Mouse (Mus musculus) CH12.LX (cell line): ENCODE results near the gene Cryba1.

Experiments
- BHLHE40 ChIP-seq: IDR thresholded peaks from 2 replicates; pipeline ENCODE4 v1.6.1; 2011; ENCODE audit warnings: mild to moderate bottlenecking, low read depth, low read length, improper control_type of control experiment
- CHD2 ChIP-seq: IDR thresholded peaks from 2 replicates; pipeline ENCODE4 v1.6.1; 2011; ENCODE audit warnings: low read length, improper control_type of control experiment
- CTCF ChIP-seq, 2 experiments: IDR thresholded peaks in 1 of 2; conservative IDR thresholded peaks in 1 of 2; 2 replicates each; pipeline ENCODE4 v1.5.1; 2011 to 2012; ENCODE audit warnings: low read depth in 2 of 2, low read length in 2 of 2, improper control_type of control experiment in 1 of 2, inconsistent platforms in 1 of 2, mild to moderate bottlenecking in 1 of 2, moderate library complexity in 1 of 2
- ELF1 ChIP-seq: IDR thresholded peaks from 2 replicates; pipeline ENCODE4 v1.6.1; 2014; ENCODE audit warnings: low read depth, mild to moderate bottlenecking, inconsistent platforms, low read length, improper control_type of control experiment
- ETS1 ChIP-seq: conservative IDR thresholded peaks from 2 replicates; pipeline ENCODE4 v1.6.1; 2012; ENCODE audit warnings: low read depth, mild to moderate bottlenecking, inconsistent platforms, low read length, improper control_type of control experiment, moderate library complexity
- GABPA ChIP-seq: IDR thresholded peaks from 2 replicates; pipeline ENCODE4 v1.6.1; 2012; ENCODE audit warnings: low read depth, low read length, improper control_type of control experiment, inconsistent platforms; ENCODE audit not compliant: insufficient replicate concordance
- MYC ChIP-seq: IDR thresholded peaks from 2 replicates; pipeline ENCODE4 v1.6.1; 2011; ENCODE audit warnings: low read depth, mild to moderate bottlenecking, improper control_type of control experiment, low read length
- RCOR1 ChIP-seq: conservative IDR thresholded peaks from 2 replicates; pipeline ENCODE4 v1.6.1; 2012; ENCODE audit warnings: low read depth, mild to moderate bottlenecking, inconsistent platforms, low read length, improper control_type of control experiment
- SMC3 ChIP-seq: IDR thresholded peaks from 2 replicates; pipeline ENCODE4 v1.6.1; 2011; ENCODE audit warnings: low read depth, low read length, improper control_type of control experiment
- UBTF ChIP-seq: IDR thresholded peaks from 2 replicates; pipeline ENCODE4 v1.6.1; 2012; ENCODE audit warnings: low read depth, mild to moderate bottlenecking, inconsistent platforms, low read length, improper control_type of control experiment, moderate library complexity
- USF1 ChIP-seq: IDR thresholded peaks from 2 replicates; pipeline ENCODE4 v1.6.1; 2014; ENCODE audit warnings: low read depth, mild to moderate bottlenecking, inconsistent platforms, low read length, improper control_type of control experiment
- ZNF384 ChIP-seq: IDR thresholded peaks from 2 replicates; pipeline ENCODE4 v1.6.1; 2012; ENCODE audit warnings: low read depth, low read length, improper control_type of control experiment, inconsistent platforms

DNA sequence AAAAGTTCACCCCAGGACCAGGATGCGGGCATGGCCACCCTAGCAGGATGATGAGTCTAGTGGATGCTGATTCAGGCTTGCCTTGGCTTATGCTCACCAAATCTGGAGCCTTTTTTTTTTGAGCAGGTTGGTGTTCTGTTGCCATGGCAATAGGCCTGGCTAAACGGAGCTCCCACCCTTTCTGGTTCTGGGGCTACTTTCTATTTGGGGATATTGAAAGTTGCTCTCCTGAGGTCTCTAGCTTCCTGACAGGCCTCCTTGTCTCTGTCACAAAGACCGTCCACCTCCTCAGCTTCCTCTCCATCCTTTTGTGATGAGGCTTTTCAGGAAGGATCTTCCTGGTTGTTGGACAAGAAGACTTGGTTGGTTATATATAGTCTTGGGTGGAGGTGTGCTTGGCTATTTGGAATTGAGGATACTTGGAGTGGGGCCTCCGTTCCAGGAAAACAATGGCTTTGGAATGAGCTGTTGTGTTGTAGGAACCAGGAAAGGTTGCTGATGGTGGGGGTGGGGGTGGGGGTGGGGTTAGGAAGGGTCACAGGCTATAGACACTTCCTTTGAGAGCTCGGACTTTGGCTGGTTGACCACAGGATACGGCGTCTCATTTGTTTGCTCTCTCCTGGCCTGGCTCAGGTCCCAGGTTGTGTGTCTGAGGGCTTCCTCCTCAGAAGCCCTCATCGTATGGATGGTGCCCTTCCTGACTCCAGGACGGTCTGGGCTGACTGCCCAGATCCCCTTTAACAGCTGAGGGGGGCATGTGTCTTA, 39.8 kb upstream of the Cryba1 start:
- no peak for TF ChIP-seq RCOR1
- TF ChIP-seq CTCF (conservative IDR thresholded peaks at IDR 0.05 in 1 of 2, IDR thresholded peaks at IDR 0.05 in 1 of 2; ENCODE audit: low read depth in 2 of 2, low read length in 2 of 2): no peak
- TF ChIP-seq CHD2: no peak
- TF ChIP-seq ZNF384: no peak
- no peak for TF ChIP-seq ETS1
- TF ChIP-seq BHLHE40: no peak
- no peak for TF ChIP-seq SMC3
- TF ChIP-seq GABPA: no peak
- no peak for TF ChIP-seq UBTF
- no peak for TF ChIP-seq ELF1
- TF ChIP-seq USF1: no peak
- no peak for TF ChIP-seq MYC
